Mouse (Mus musculus) forebrain, embryonic 15.5 days (tissue): ENCODE results near the gene Gmcl1. TPM values are rescaled to one million over a fixed set of nuclear protein-coding genes. Genes with fewer than 3 reads are reported as not detected.

Experiments used
- ATAC-seq: fragments of 200-750 bp; cut with Nextera tagmentation; replicated peaks from 2 replicates; pipeline ENCODE4 v1.8.0; 2017; ENCODE audit warnings: mild to moderate bottlenecking, moderate TSS enrichment, moderate library complexity
- H3K27ac ChIP-seq: fragments of 300-500 bp; sonication (generic); replicated peaks from 2 replicates; pipeline ENCODE4 v1.5.1; 2015; ENCODE audit warnings: mild to moderate bottlenecking, inconsistent platforms
- H3K27me3 ChIP-seq: fragments of 300-500 bp; sonication (generic); 2 replicates; pipeline ENCODE4 v1.6.1; 2015; ENCODE audit warnings: inconsistent platforms
- H3K36me3 ChIP-seq: fragments of 300-500 bp; sonication (generic); 2 replicates; pipeline ENCODE4 v1.6.1; 2015; ENCODE audit warnings: mild to moderate bottlenecking, inconsistent platforms
- H3K4me1 ChIP-seq: fragments of 300-500 bp; sonication (generic); 2 replicates; pipeline ENCODE4 v1.6.1; 2015; ENCODE audit warnings: inconsistent platforms
- H3K4me2 ChIP-seq: fragments of 300-500 bp; sonication (generic); replicated peaks from 2 replicates; pipeline ENCODE4 v1.6.1; 2015; ENCODE audit warnings: mild to moderate bottlenecking, inconsistent platforms
- H3K4me3 ChIP-seq: fragments of 300-500 bp; sonication (generic); 2 replicates; pipeline ENCODE4 v1.5.1; 2015; ENCODE audit warnings: mild to moderate bottlenecking, inconsistent platforms
- H3K9ac ChIP-seq: fragments of 300-500 bp; sonication (generic); replicated peaks from 2 replicates; pipeline ENCODE4 v1.6.1; 2015; ENCODE audit warnings: mild to moderate bottlenecking, inconsistent platforms
- H3K9me3 ChIP-seq: fragments of 300-500 bp; sonication (generic); 2 replicates; pipeline ENCODE4 v1.6.1; 2016; ENCODE audit warnings: inconsistent platforms
- WGBS: fragments of 180-500 bp; shearing (Covaris S2); methylation state at CpG from one replicate; pipeline ENCODE4 v1.1.7; 2015; ENCODE audit warnings: mixed read lengths; 5-methylcytosine and 5-hydroxymethylcytosine counted together
- polyA plus RNA-seq: library from polyadenylated mRNA; unstranded; fragments of >200 nt; fragmentation: Nextera tagmentation; extraction: Ambion mirVana; gene quantifications from 2 replicates; pipeline ENCODE4 v1.2.1, GENCODE M21; 2015

The Gmcl1 gene
- polyA plus RNA-seq, result 48.3 TPM in 2 replicates

DNA sequence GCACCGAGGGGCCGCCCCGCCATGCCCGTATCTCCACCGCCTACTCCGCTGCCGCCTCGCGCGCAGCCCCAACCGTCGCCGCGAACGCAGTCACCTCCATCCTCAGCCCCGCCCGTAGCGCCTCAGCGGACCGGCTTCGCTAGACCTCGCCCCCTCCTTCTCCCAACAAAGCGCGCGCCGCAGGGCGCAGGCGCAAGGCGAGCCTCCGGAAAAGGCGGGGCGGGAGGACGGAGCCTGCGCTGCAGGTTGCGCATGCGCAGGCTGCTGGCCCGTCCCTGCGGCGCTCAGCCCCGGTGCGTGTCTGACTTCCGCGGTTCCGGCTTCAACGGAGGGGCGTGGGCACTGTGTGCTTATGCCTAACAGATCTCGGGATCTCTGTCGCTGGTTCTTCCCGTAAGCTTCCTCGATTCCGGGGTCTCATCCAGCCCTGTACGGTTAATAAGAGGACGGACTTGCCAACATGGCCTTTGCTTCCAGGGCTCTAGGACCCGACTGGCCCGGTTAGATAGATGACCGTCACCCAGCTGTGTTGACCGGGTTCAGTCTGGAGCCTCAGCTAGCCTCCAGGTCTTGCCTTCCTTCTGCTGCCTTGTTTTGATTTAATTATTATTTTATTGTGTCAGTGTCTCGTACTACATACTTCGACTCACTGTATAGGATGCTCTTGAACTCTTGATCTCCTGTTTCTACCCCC is at the start of gene Gmcl1:
TSS of gene Gmcl1 (minus strand) at position 201 of the 694 bp plus-strand sequence.
- H3K27me3 ChIP-seq, result no peaks in the 10 kb centered on the region
- peak within 1 kb of the TSS; percentile 91 for H3K27ac ChIP-seq
- no peaks in the 10 kb centered on the region for H3K36me3 ChIP-seq
- H3K9me3 ChIP-seq, result no peaks in the 10 kb centered on the region
- WGBS, result under 1% methylated on average over 59 of the region's 59 CpGs
- H3K4me2 ChIP-seq, result peak within 1 kb of the TSS; percentile 80
- H3K4me1 ChIP-seq, result peaks cover 34% of the 10 kb centered on the region
- ATAC-seq, result peak; percentile 95
- peak within 1 kb of the TSS; percentile 89 for H3K9ac ChIP-seq
- H3K4me3 ChIP-seq, result peak within 1 kb of the TSS; percentile 93

DNA sequence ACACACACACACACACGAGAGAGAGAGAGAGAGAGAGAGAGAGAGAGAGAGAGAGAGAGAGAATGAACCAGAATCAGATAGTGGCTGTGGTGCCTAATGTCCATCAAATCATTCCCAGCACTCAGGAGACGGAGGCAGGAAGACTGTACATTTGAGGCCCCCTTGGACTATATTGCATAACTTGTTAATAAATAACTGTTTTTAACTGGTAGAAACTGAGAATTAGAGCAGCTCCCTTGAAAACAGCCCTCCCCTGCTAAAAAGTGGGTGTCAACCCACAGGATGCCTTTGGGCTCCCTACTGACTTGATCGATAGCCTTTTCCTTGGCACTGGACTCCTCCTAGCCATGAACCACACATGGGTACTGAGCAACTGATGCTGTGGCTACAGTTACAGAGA is 49.2 kb upstream of the Gmcl1 start:
- 94% methylated on average over 2 of the region's 3 CpGs for WGBS
- Histone ChIP-seq H3K4me3 (no peak overlapping the region), H3K36me3 (no peaks in the 10 kb centered on the region), H3K4me2 (no peak overlapping the region), H3K9ac (no peak overlapping the region), H3K27ac (no peak overlapping the region), H3K9me3 (no peaks in the 10 kb centered on the region), H3K4me1 (no peaks in the 10 kb centered on the region), H3K27me3 (no peaks in the 10 kb centered on the region)
- no peak for ATAC-seq

- Histone ChIP-seq H3K27ac (no peak overlapping the region), H3K9ac (no peak overlapping the region), H3K4me2 (no peak overlapping the region), H3K4me3 (no peak overlapping the region), H3K4me1 (no peaks in the 10 kb centered on the region), H3K9me3 (no peaks in the 10 kb centered on the region), H3K27me3 (no peaks in the 10 kb centered on the region), H3K36me3 (no peaks in the 10 kb centered on the region)
- no peak for ATAC-seq
- 40% methylated on average over 2 of the region's 2 CpGs for whole genome bisulfite sequencing
Measured at GRCm38 (mm10) chr6:86781361-86781957, 48.3 kb upstream of the Gmcl1 start.

GRCm38 (mm10) chr6:86778910-86779594 is 45.9 kb upstream of the Gmcl1 start:
- no peaks in the 10 kb centered on the region for H3K4me1 ChIP-seq
- WGBS, result 89% methylated on average over 10 of the region's 10 CpGs
- H3K27me3 ChIP-seq, result no peaks in the 10 kb centered on the region
- H3K27ac ChIP-seq, result no peak overlapping the region
- no peak overlapping the region for H3K4me2 ChIP-seq
- no peak overlapping the region for H3K4me3 ChIP-seq
- H3K9me3 ChIP-seq, result no peaks in the 10 kb centered on the region
- no peak overlapping the region for H3K9ac ChIP-seq
- ATAC-seq, result no peak
- no peaks in the 10 kb centered on the region for H3K36me3 ChIP-seq

DNA sequence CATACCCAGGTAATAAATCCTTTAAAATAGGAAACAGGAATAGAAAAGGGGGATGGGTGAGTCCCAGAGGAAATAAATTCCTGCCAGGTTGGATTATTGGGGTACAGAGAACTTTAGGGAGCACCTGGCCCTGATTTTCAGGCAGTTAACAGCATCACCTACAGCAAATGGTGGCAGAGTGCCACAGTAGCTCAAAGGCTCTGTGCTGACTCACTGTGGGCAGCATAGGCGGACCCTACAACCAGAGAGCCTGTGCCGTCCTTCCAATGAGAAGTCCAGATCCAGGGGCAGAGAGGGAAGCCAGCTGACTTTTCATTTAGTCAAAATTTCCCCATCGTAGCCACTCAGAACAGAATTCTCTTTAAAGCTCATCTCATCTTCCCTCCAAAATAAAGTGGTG is 44.0 kb upstream of the Gmcl1 start:
- Histone ChIP-seq H3K27me3 (no peaks in the 10 kb centered on the region), H3K9ac (no peak overlapping the region), H3K4me3 (no peak overlapping the region), H3K9me3 (no peaks in the 10 kb centered on the region), H3K27ac (no peak overlapping the region), H3K4me1 (no peaks in the 10 kb centered on the region), H3K36me3 (no peaks in the 10 kb centered on the region), H3K4me2 (no peak overlapping the region)
- 74% methylated on average over 3 of the region's 3 CpGs for WGBS
- ATAC-seq, result no peak

DNA sequence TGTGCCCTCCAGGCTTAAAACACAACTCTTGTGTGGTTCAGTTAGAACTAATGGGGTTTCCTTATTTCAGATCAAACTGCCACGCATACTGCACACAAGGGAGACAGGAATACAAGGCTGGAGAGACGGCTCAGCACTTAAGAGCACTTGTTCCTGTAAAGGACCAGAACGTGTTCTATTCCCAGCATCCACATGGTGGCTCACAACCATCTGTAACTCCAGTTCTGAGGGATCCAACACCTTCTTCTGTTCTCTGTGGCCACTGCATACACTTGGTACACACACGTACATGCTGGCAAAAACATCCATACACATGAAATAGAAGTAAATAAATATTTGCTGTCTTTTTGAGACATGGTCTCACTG is 43.5 kb upstream of the Gmcl1 start:
- Histone ChIP-seq H3K27me3 (no peaks in the 10 kb centered on the region), H3K36me3 (no peaks in the 10 kb centered on the region), H3K27ac (no peak overlapping the region), H3K4me3 (no peak overlapping the region), H3K4me2 (no peak overlapping the region), H3K9me3 (no peaks in the 10 kb centered on the region), H3K4me1 (no peaks in the 10 kb centered on the region), H3K9ac (no peak overlapping the region)
- WGBS, result 64% methylated on average over 4 of the region's 4 CpGs
- no peak for ATAC-seq

DNA sequence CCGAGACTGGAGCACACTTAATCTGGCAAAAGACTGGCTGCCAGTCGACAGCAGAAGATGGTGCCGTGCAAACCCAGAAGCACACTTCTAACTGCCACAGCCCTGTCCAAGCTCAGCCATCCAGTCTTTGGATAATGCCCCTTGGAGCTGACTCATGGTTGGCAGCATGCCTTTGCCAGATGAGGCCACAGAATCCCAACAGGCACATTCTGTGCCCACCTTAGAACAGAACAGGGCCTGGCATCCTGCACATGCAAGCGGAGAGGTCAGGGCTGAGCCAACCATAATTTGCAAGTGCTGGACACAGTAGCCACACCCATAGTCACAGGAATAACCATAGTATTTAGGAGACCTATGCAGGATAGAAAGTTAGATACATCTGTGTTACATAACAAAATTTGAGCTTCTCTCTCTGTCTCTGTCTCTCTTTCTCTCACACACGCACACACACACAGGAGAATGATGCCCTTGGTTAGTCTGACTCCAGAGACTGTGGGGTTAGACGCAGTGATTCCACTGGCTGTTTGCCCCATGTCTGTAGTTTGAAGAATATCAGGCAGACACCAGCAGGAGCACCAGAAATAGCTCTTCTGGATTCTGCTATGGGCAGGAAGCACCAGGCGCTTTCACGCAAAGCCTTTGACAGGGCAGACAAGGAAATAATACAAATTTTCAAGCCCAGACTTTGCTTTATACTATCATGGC is 43.0 kb upstream of the Gmcl1 start:
- H3K27ac ChIP-seq, result no peak overlapping the region
- H3K9ac ChIP-seq, result no peak overlapping the region
- H3K27me3 ChIP-seq, result no peaks in the 10 kb centered on the region
- ATAC-seq, result no peak
- no peaks in the 10 kb centered on the region for H3K36me3 ChIP-seq
- H3K4me1 ChIP-seq, result no peaks in the 10 kb centered on the region
- no peak overlapping the region for H3K4me3 ChIP-seq
- WGBS, result 88% methylated on average over 8 of the region's 8 CpGs
- no peak overlapping the region for H3K4me2 ChIP-seq
- H3K9me3 ChIP-seq, result no peaks in the 10 kb centered on the region

- H3K36me3 ChIP-seq, result no peaks in the 10 kb centered on the region
Measured at GRCm38 (mm10) chr6:86774937-86775336, 41.8 kb upstream of the Gmcl1 start.

GRCm38 (mm10) chr6:86773830-86774229 is 40.6 kb upstream of the Gmcl1 start:
- Histone ChIP-seq H3K27ac (no peak overlapping the region), H3K36me3 (no peaks in the 10 kb centered on the region), H3K4me1 (no peaks in the 10 kb centered on the region), H3K9me3 (no peaks in the 10 kb centered on the region), H3K27me3 (no peaks in the 10 kb centered on the region), H3K4me3 (no peak overlapping the region), H3K9ac (no peak overlapping the region), H3K4me2 (no peak overlapping the region)
- 94% methylated on average over 4 of the region's 4 CpGs for WGBS
- no peak for ATAC-seq

More at GRCm38 (mm10) chr6:86774937-86775336, 41.8 kb upstream of the Gmcl1 start:
- Histone ChIP-seq H3K4me1 (no peaks in the 10 kb centered on the region), H3K9me3 (no peaks in the 10 kb centered on the region), H3K9ac (no peak overlapping the region), H3K27me3 (no peaks in the 10 kb centered on the region), H3K4me2 (no peak overlapping the region), H3K4me3 (no peak overlapping the region), H3K27ac (no peak overlapping the region)
- no peak for ATAC-seq
- 87% methylated on average over 6 of the region's 6 CpGs for WGBS

GRCm38 (mm10) chr6:86772631-86773030 is 39.4 kb upstream of the Gmcl1 start:
- no peak for ATAC-seq
- Histone ChIP-seq H3K27ac (no peak overlapping the region), H3K4me2 (no peak overlapping the region), H3K9me3 (no peaks in the 10 kb centered on the region), H3K4me1 (no peaks in the 10 kb centered on the region), H3K4me3 (no peak overlapping the region), H3K36me3 (no peaks in the 10 kb centered on the region), H3K9ac (no peak overlapping the region), H3K27me3 (no peaks in the 10 kb centered on the region)
- 86% methylated on average over 7 of the region's 7 CpGs for WGBS

DNA sequence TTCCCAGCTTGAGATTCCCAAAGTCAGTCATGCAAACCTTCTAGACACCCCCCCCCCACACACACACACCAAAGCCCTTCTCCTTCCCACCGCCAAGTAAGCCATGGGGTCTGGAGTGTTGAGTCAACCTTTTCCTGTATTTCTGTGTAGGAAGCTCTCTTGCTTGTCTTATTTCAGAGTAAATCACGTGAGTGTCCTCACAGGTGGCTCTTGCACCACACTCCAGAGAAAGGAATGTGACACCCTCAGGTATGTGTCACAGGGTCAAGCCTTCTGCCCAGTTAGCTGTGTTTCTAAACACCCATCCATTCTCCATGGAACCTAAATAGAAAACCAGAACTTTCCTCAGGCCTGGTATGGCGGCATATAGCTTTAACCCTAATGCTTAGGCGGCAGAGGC is 35.8 kb upstream of the Gmcl1 start:
- Histone ChIP-seq H3K4me1 (no peaks in the 10 kb centered on the region), H3K27me3 (no peaks in the 10 kb centered on the region), H3K9me3 (no peaks in the 10 kb centered on the region), H3K4me2 (no peak overlapping the region), H3K27ac (no peak overlapping the region), H3K9ac (no peak overlapping the region), H3K4me3 (no peak overlapping the region), H3K36me3 (no peaks in the 10 kb centered on the region)
- 95% methylated on average over 4 of the region's 4 CpGs for WGBS
- ATAC-seq, result no peak

- no peaks in the 10 kb centered on the region for H3K9me3 ChIP-seq
- no peak overlapping the region for H3K4me2 ChIP-seq
- no peaks in the 10 kb centered on the region for H3K27me3 ChIP-seq
- H3K9ac ChIP-seq, result no peak overlapping the region
- H3K27ac ChIP-seq, result no peak overlapping the region
- ATAC-seq, result no peak
- H3K4me3 ChIP-seq, result no peak overlapping the region
- no peaks in the 10 kb centered on the region for H3K4me1 ChIP-seq
- WGBS, result 87% methylated on average over 4 of the region's 4 CpGs
- H3K36me3 ChIP-seq, result no peaks in the 10 kb centered on the region
Measured at GRCm38 (mm10) chr6:86768186-86768776, 35.1 kb upstream of the Gmcl1 start.
